Mouse (Mus musculus) NIH3T3 (cell line): ENCODE measurements at regions not wholly inside any gene's neighbourhood (a gene's known extent, or its start where the extent isn't known, plus 50 kb on each side); places are given as distances from the start of the nearest gene placed in this dataset.
A peak's percentile ranks its signal among the peaks of the same experiment; 100 is the strongest.

ENCODE experiments used
- DNase-seq: peaks from one replicate; pipeline ENCODE4 v3.0.0-alpha.2; 2012; ENCODE audit warnings: low read depth

DNA sequence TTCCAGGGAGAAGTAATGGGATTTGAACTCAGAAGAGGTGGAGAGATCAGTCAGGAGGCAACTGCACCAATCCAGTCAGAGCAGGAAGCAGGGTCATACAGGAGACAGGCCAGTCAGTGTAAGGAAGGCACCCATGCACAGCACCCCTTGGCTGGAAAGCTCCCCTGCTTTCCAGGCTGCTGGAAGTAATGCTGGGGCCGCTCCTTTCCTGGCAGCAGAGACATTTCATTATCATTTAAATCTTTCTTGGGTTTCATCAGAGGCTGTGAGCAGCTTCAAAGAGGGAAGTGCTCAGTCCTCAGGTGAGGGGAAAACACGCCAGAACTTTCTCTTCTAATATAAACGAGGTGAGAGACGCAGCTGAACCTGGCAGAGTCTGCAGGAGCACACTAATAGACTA lies 109.1 kb upstream of the Syt13 start:
- peak; percentile 13 for DNase-seq

- DNase-seq: peak; percentile 46
Observed at GRCm38 (mm10) chr2:92806481-92807195, 108.3 kb upstream of the Syt13 start.

GRCm38 (mm10) chr2:92807404-92807803 lies 107.5 kb upstream of the Syt13 start:
- no peak for DNase-seq

DNA sequence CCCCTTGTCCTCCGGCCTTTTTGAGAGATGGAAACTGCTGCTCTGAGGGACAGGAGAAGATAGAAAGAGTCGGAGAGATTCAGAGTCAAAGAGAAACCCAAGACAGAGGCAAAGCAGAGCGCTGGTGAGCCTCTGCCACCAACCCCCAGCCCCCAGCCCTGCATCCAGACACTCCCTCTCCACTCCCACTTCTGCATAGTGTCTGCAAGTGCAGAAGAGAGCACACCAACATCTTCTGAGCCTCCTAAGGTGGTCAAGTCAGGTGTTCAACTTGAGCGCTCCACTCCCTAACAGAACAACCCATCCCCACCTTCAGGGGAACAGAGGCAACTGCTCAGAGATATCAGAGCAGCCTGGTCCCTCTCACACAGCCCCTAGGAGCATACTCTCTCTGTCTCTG lies 106.8 kb upstream of the Syt13 start:
- DNase-seq: no peak

GRCm38 (mm10) chr2:92809226-92809625 lies 105.7 kb upstream of the Syt13 start:
- DNase-seq: peak; percentile 23

- DNase-seq: no peak
Observed at GRCm38 (mm10) chr2:92809681-92810323, 105.1 kb upstream of the Syt13 start.

DNA sequence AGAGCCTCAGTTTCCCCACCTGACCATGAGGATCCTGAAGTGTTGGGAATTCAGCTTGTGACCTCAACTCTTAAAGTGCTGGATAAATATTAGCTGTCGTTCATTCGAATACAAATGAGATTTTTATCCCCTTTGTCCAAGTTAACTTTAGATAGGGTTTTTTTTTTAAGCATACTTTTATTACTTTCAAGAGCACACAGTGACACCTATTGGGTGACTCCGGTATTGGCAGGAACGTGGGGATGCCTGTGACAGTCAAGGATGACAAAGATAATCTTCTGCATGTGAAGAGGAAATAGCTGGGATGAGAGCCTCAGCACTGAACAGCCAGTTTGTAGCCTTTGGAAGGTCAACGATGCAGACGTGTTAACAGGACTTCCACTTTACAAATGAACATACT lies 103.9 kb upstream of the Syt13 start:
- DNase-seq: peak; percentile 78

DNA sequence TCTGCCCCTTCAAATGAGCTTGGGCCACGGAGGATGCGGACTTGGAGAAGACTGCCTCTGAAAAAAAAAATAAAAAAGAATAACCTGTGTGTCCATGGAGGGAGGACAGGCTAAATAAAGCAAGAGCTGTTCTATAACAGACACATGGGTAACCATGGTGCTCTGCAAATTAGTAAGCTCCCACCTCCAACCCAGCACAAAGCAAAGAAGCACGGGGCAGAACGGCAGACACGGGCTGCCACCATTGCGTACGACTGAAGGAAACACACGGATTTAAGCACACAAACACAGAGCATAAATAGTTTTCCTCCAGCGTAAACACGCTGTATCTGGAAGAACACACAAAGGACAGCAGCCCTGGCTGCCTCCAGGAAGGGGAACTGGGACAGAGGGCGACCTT lies 101.9 kb upstream of the Syt13 start:
- no peak for DNase-seq

- no peak for DNase-seq
Observed at GRCm38 (mm10) chr2:92819586-92819985, 95.3 kb upstream of the Syt13 start.

DNA sequence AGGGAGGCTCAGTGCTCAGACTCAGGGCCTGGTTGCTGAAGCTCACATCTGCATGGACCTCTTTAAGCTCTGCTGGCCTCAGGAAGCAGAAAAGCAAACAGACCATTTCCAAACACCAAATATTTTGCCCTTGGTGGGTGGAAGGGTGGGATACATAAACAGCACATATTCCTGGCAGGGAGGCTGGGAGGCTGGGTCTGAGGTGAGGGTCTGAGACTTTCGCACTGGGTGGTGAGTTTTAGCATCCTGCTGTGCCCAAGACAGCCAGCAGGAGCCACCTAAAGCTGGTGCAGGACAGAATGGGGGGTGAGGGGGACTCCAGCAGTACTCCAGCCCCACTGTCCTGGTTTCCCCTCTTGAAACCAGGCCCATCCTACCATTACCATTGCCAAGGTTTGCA lies 90.6 kb upstream of the Syt13 start:
- no peak for DNase-seq

GRCm38 (mm10) chr2:92825395-92825794 lies 89.5 kb upstream of the Syt13 start:
- DNase-seq: no peak

GRCm38 (mm10) chr2:92830134-92830533 lies 84.8 kb upstream of the Syt13 start:
- no peak for DNase-seq

DNA sequence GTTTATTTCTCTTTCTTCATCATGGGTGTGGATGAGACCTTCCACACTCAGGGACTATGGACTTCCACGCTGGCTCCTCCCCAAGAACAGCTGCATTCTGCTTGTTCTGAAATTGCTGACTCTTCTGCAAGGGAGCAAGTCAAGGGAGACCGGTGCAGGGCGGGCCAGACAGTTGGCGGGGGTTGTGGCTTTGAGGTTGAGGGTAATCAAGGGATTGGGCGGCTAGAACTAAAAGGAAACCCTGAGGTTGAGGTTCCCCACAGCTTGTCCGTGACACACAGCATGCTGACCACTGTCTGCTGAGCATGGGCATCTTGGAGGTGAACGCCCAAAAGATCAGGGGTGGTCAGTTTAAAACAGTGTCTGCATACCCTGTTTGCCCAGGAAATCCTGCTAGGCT lies 83.1 kb upstream of the Syt13 start:
- no peak for DNase-seq

DNA sequence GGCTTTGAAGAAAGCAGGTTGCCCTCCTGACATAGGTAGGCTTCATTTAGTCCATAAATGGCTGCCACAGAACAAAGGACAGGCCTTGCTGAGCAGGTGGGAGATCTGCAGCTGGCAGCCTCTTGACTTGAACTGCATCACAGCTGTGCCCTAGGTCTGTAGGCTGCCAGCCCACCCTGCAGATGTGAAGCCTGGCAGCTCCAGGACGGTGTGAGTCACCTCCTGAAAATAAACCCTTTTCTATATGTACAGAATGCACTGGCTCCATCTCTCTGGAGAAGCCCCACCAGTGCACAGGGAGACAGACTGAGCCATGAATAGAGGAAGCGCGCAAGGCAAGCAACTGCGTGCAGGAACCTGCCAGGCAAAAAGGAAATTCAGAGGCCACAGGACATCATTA lies 78.7 kb upstream of the Syt13 start:
- DNase-seq: no peak

DNA sequence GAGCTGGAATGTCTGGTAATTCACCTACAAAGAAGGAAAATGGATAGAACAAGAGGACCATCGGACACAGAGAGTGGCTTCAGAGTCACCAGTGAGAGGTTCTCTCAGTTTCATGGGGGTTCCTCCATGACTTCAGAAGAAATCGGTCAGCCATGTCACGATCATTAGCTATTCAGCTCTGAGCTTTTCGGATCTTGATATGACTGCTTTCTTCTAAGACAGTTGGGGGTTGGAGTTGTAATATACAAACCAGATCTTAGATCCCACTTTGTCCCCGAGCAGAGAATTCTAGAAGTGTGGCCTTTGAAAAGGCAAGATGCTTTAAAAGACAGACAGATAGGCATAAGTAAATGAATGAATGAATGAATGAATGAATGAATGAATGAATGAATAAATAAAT lies 76.9 kb upstream of the Syt13 start:
- no peak for DNase-seq

DNA sequence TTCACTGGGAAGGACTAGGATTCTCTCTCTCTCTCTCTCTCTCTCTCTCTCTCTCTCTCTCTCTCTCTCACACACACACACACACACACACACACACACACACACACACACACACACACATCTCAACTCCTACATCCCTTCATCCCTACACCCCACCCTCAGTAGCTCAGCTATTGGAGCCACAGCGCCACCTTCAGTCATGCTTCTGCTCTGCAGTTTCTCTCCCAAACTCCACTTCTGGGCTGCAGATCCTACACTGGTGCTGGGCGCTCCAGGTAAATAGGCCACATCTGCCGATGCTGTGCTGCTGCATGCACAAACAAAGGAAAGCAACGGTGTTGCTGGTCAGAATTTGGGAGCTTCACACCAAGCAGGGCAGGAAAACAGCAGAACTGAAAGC lies 74.9 kb upstream of the Syt13 start:
- DNase-seq: peak; percentile 45

GRCm38 (mm10) chr2:92841626-92842025 lies 73.3 kb upstream of the Syt13 start:
- no peak for DNase-seq

DNA sequence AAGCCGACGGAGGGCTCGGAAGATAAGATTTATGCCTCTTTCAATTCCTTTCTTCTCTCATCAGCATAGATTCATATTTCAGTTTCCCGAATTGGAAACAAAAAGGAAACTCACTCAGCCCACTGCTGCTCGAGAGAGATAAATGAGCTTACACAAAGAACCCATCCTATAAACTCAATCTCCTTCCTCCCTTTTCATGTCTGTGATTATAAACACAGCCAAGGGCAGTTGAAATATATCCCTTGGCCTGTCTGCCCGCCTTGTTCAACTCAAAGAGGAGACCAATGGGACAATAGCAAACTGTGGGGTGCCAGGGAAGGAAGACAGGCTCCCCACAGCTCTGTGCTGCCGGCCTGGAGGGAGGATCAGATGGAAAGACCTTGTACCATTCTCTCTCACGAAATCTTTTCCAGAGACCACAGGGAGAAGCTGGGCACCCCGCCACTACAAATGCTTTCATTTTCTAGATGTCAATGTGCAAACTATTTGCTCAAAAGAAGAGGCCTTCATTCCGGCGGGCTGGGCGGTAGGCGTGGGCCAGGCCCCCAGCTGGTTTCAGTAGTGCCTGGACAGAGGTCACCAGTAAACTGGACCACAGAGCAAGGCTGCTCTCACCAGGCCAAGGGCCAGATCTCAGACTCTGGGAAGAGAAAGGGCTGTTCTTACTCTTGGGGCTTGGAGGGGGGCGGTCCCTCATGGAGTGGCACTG lies 69.7 kb upstream of the Syt13 start:
- peak; percentile 48 for DNase-seq

DNA sequence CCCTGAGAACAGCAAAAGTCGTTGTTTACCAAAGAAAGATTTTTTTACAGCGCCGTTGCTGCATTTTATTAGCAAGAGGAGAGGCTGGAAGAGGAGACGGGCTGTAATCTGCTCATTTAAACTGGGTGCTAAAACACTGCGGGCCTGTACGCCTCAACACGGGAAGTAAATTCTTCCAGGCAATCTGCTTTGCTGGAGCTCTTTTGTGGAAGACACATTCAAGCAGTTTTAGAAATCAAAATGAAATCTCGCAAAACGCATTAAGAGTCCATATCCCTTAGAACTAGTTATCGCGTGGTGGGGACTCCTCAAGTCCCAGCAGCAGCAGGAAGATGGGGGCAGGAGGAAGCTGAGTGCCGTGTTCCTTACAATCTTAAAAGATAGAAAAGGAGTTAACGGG lies 65.9 kb upstream of the Syt13 start:
- no peak for DNase-seq

DNA sequence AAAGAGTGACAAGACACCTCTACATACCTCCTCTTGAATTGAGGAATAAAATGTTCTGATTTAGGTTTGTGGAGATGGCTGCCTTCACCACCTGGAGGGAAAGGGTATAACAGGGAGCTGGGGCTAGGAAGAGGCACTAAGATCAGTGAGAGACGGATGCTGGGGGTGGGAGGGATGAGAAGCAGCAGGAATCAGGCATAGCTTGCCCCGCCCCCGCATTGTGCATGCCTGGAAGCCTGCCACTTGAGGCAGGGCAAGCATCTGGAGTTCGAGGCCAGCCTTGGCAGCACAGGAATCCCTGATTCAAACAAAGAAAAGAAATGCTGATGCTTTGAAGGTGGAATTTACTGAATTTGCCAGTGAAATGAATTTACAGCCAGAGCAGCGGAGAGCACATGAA lies 63.6 kb upstream of the Syt13 start:
- DNase-seq: no peak

DNA sequence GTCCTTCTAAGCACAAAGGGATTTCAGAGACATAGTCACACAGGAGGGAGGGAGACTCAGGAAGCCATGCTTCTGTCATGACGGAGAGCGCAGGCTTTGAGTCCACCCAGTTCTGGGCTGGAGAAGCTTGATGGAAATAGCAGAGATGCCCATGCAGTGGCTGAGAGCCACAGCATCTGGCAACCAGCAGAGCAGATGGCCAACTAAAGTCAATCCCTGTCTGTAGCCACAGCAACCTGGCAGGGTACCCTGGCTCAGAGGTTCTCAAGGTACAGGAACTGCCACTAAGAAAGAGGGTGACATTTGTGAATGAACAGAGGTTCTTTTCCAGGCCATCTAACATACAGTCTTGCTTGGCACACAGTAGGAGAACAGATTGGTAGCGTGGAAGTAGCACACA lies 61.7 kb upstream of the Syt13 start:
- no peak for DNase-seq

GRCm38 (mm10) chr2:92854331-92854730 lies 60.6 kb upstream of the Syt13 start:
- no peak for DNase-seq

- DNase-seq: no peak
Observed at GRCm38 (mm10) chr2:92856047-92856446, 58.9 kb upstream of the Syt13 start.
